Mouse (Mus musculus): ENCODE results near the gene Sprr1b. TPM values are rescaled to one million over a fixed set of nuclear protein-coding genes. Genes with fewer than 3 reads are reported as not detected.

The Sprr1b gene
- polyA plus RNA-seq, 1 experiment, result not detected

GRCm38 (mm10) chr3:92432282-92432681, 6.3 kb downstream of the Sprr1b start, which contains the start of gene Sprr2k:
Gene Sprr2k, plus strand, starts transcription at chr3:92432582.
- H3K4me1 ChIP-seq (ENCODE audit: control insufficient read depth, insufficient read depth, low read length), result no peaks in the 10 kb centered on the region
- no peak within 1 kb of the TSS for H3K27ac ChIP-seq (ENCODE audit: insufficient read depth, low read depth, low read length)
- no peak for TF ChIP-seq CTCF (IDR thresholded peaks at IDR 0.05; ENCODE audit: insufficient read depth, low read depth, low read length)
- TF ChIP-seq POLR2A (IDR thresholded peaks at IDR 0.05; ENCODE audit: insufficient read depth, low read depth, low read length), result no peak
- 91% methylated on average over 2 of the region's 2 CpGs for WGBS
- no peak within 1 kb of the TSS for H3K4me3 ChIP-seq (ENCODE audit: insufficient read depth, low read depth, low read length)

GRCm38 (mm10) chr3:92429323-92429722, 9.3 kb downstream of the Sprr1b start, which contains the start of gene Gm9774:
Gene Gm9774, minus strand, starts transcription at chr3:92429423.
- TF ChIP-seq POLR2A (IDR thresholded peaks at IDR 0.05; ENCODE audit: insufficient read depth, low read depth, low read length) (no peak), CTCF (IDR thresholded peaks at IDR 0.05; ENCODE audit: insufficient read depth, low read depth, low read length) (no peak)
- H3K27ac ChIP-seq (ENCODE audit: insufficient read depth, low read depth, low read length), result no peak within 1 kb of the TSS
- H3K4me1 ChIP-seq (ENCODE audit: control insufficient read depth, insufficient read depth, low read length), result no peaks in the 10 kb centered on the region
- 94% methylated on average over 6 of the region's 6 CpGs for WGBS
- no peak within 1 kb of the TSS for H3K4me3 ChIP-seq (ENCODE audit: insufficient read depth, low read depth, low read length)

GRCm38 (mm10) chr3:92417782-92418181, 20.8 kb downstream of the Sprr1b start, which contains the start of gene Sprr2j-ps:
Gene Sprr2j-ps, plus strand, starts transcription at chr3:92418082.
- TF ChIP-seq CTCF (IDR thresholded peaks at IDR 0.05; ENCODE audit: insufficient read depth, low read depth, low read length) (no peak), POLR2A (IDR thresholded peaks at IDR 0.05; ENCODE audit: insufficient read depth, low read depth, low read length) (no peak)
- Histone ChIP-seq H3K4me1 (ENCODE audit: control insufficient read depth, insufficient read depth, low read length) (no peaks in the 10 kb centered on the region), H3K4me3 (ENCODE audit: insufficient read depth, low read depth, low read length) (no peak within 1 kb of the TSS), H3K27ac (ENCODE audit: insufficient read depth, low read depth, low read length) (no peak within 1 kb of the TSS)
- WGBS, result 90% methylated on average over 2 of the region's 2 CpGs

GRCm38 (mm10) chr3:92407691-92408090, 30.9 kb downstream of the Sprr1b start, which contains the start of gene Sprr2i:
Gene Sprr2i, plus strand, starts transcription at chr3:92407991.
- H3K27ac ChIP-seq (ENCODE audit: insufficient read depth, low read depth, low read length), result no peak within 1 kb of the TSS
- H3K4me1 ChIP-seq (ENCODE audit: control insufficient read depth, insufficient read depth, low read length), result no peaks in the 10 kb centered on the region
- TF ChIP-seq CTCF (IDR thresholded peaks at IDR 0.05; ENCODE audit: insufficient read depth, low read depth, low read length) (no peak), POLR2A (IDR thresholded peaks at IDR 0.05; ENCODE audit: insufficient read depth, low read depth, low read length) (no peak)
- no peak within 1 kb of the TSS for H3K4me3 ChIP-seq (ENCODE audit: insufficient read depth, low read depth, low read length)
- 95% methylated on average over 2 of the region's 2 CpGs for WGBS

GRCm38 (mm10) chr3:92394301-92394700, 44.3 kb downstream of the Sprr1b start:
- Histone ChIP-seq H3K4me1 (ENCODE audit: control insufficient read depth, insufficient read depth, low read length) (no peaks in the 10 kb centered on the region), H3K4me3 (ENCODE audit: insufficient read depth, low read depth, low read length) (no peak overlapping the region), H3K27ac (ENCODE audit: insufficient read depth, low read depth, low read length) (no peak overlapping the region)
- 49% methylated on average over 1 of the region's 1 CpGs for WGBS
- TF ChIP-seq CTCF (IDR thresholded peaks at IDR 0.05; ENCODE audit: insufficient read depth, low read depth, low read length), result no peak
- no peak for TF ChIP-seq POLR2A (IDR thresholded peaks at IDR 0.05; ENCODE audit: insufficient read depth, low read depth, low read length)

Other genes with a start within 250 kb of the Sprr1b start
- gene Sprr2a1, start 223.0 kb downstream of the Sprr1b start, polyA plus RNA-seq (2012; ENCODE audit: insufficient read depth, insufficient read length, low replicate concordance, missing spikeins), result not detected in 2 replicates
- gene Sprr2a2, start 222.9 kb downstream of the Sprr1b start, polyA plus RNA-seq (2012; ENCODE audit: insufficient read depth, insufficient read length, low replicate concordance, missing spikeins), result not detected in 2 replicates
- gene Sprr2a3, start 153.4 kb downstream of the Sprr1b start, polyA plus RNA-seq (2012; ENCODE audit: insufficient read depth, insufficient read length, low replicate concordance, missing spikeins), result not detected in 2 replicates
- not detected in 2 replicates for gene Sprr2b, start 122.2 kb downstream of the Sprr1b start, polyA plus RNA-seq (2012; ENCODE audit: insufficient read depth, insufficient read length, low replicate concordance, missing spikeins)
- not detected in 2 replicates for gene Sprr2d, start 99.6 kb downstream of the Sprr1b start, polyA plus RNA-seq (2012; ENCODE audit: insufficient read depth, insufficient read length, low replicate concordance, missing spikeins)
- gene Sprr2e, start 86.6 kb downstream of the Sprr1b start, polyA plus RNA-seq (2012; ENCODE audit: insufficient read depth, insufficient read length, low replicate concordance, missing spikeins), result not detected in 2 replicates
- not detected in 2 replicates for gene Sprr2f, start 73.6 kb downstream of the Sprr1b start, polyA plus RNA-seq (2012; ENCODE audit: insufficient read depth, insufficient read length, low replicate concordance, missing spikeins)
- gene Sprr2h, start 53.1 kb downstream of the Sprr1b start, polyA plus RNA-seq (2012; ENCODE audit: insufficient read depth, insufficient read length, low replicate concordance, missing spikeins), result not detected in 2 replicates
- gene Sprr2i, start 30.8 kb downstream of the Sprr1b start, polyA plus RNA-seq (2012; ENCODE audit: insufficient read depth, insufficient read length, low replicate concordance, missing spikeins), result not detected in 2 replicates
- not detected in 2 replicates for gene Sprr2j-ps, start 20.7 kb downstream of the Sprr1b start, polyA plus RNA-seq (2012; ENCODE audit: insufficient read depth, insufficient read length, low replicate concordance, missing spikeins)
- not detected in 2 replicates for gene Gm9774, start 9.4 kb downstream of the Sprr1b start, polyA plus RNA-seq (2012; ENCODE audit: insufficient read depth, insufficient read length, low replicate concordance, missing spikeins)
- gene Sprr2k, start 6.2 kb downstream of the Sprr1b start, polyA plus RNA-seq (2012; ENCODE audit: insufficient read depth, insufficient read length, low replicate concordance, missing spikeins), result not detected in 2 replicates
- gene Sprr3, start 19.9 kb upstream of the Sprr1b start, polyA plus RNA-seq (2012; ENCODE audit: insufficient read depth, insufficient read length, low replicate concordance, missing spikeins), result not detected in 2 replicates
- not detected in 2 replicates for gene Sprr1a, start 47.1 kb upstream of the Sprr1b start, polyA plus RNA-seq (2012; ENCODE audit: insufficient read depth, insufficient read length, low replicate concordance, missing spikeins)
- not detected in 2 replicates for gene Sprr4, start 61.7 kb upstream of the Sprr1b start, polyA plus RNA-seq (2012; ENCODE audit: insufficient read depth, insufficient read length, low replicate concordance, missing spikeins)
- gene 2310046K23Rik, start 95.7 kb upstream of the Sprr1b start, polyA plus RNA-seq (2012; ENCODE audit: insufficient read depth, insufficient read length, low replicate concordance, missing spikeins), result not detected in 2 replicates
- gene Ivl, start 134.9 kb upstream of the Sprr1b start, polyA plus RNA-seq (2012; ENCODE audit: insufficient read depth, insufficient read length, low replicate concordance, missing spikeins), result not detected in 2 replicates
- gene Smcp, start 150.2 kb upstream of the Sprr1b start, polyA plus RNA-seq (2012; ENCODE audit: insufficient read depth, insufficient read length, low replicate concordance, missing spikeins), result not detected in 2 replicates
- not detected in 2 replicates for gene 2210017I01Rik, start 168.7 kb upstream of the Sprr1b start, polyA plus RNA-seq (2012; ENCODE audit: insufficient read depth, insufficient read length, low replicate concordance, missing spikeins)
- not detected in 2 replicates for gene Lce6a, start 182.9 kb upstream of the Sprr1b start, polyA plus RNA-seq (2012; ENCODE audit: insufficient read depth, insufficient read length, low replicate concordance, missing spikeins)
- not detected in 2 replicates for gene Lce1a1, start 209.5 kb upstream of the Sprr1b start, polyA plus RNA-seq (2012; ENCODE audit: insufficient read depth, insufficient read length, low replicate concordance, missing spikeins)
- gene Lce1b, start 218.1 kb upstream of the Sprr1b start, polyA plus RNA-seq (2012; ENCODE audit: insufficient read depth, insufficient read length, low replicate concordance, missing spikeins), result not detected in 2 replicates
- not detected in 2 replicates for gene Lce1a2, start 231.5 kb upstream of the Sprr1b start, polyA plus RNA-seq (2012; ENCODE audit: insufficient read depth, insufficient read length, low replicate concordance, missing spikeins)
- gene Lce1c, start 240.5 kb upstream of the Sprr1b start, polyA plus RNA-seq (2012; ENCODE audit: insufficient read depth, insufficient read length, low replicate concordance, missing spikeins), result not detected in 2 replicates
- not detected in 2 replicates for gene Lce1d, start 248.4 kb upstream of the Sprr1b start, polyA plus RNA-seq (2012; ENCODE audit: insufficient read depth, insufficient read length, low replicate concordance, missing spikeins)

Data from olfactory bulb, adult 2 months (tissue).